Mouse (Mus musculus) layer of hippocampus, adult 8-10 months (tissue): ENCODE results near the gene Pkdcc. TPM values are rescaled to one million over a fixed set of nuclear protein-coding genes. Genes with fewer than 3 reads are reported as not detected.

ENCODE experiments used
- DNase-seq, 2 experiments: peaks; one replicate each; pipeline ENCODE4 v3.0.0; 2022; ENCODE audit warnings: low spot score in 2 of 2
- total RNA-seq, 4 experiments: library from RNA; stranded (reverse); gene quantifications; 2 replicates each; pipeline ENCODE4 v1.2.4; 2022

The Pkdcc gene
- total RNA-seq, 4 experiments from 2014 or later = 14.9 to 18.8 (median 17.3) TPM

- no peak for DNase-seq
Observed at GRCm38 (mm10) chr17:83212422-83212821, 2.7 kb upstream of the Pkdcc start.

GRCm38 (mm10) chr17:83213228-83213915 is 1.7 kb upstream of the Pkdcc start:
- no peak for DNase-seq

GRCm38 (mm10) chr17:83214161-83214592 is 915 bp upstream of the Pkdcc start:
- DNase-seq = peak in 1 of 2 experiments; percentile 21

GRCm38 (mm10) chr17:83215529-83216244 is 595 bp downstream of the Pkdcc start:
- peak in 1 of 2 experiments; percentile 38 for DNase-seq

GRCm38 (mm10) chr17:83216251-83216919 is 1.3 kb downstream of the Pkdcc start:
- no peak for DNase-seq

GRCm38 (mm10) chr17:83218189-83218588 is 3.1 kb downstream of the Pkdcc start:
- DNase-seq = no peak

GRCm38 (mm10) chr17:83218722-83219121 is 3.6 kb downstream of the Pkdcc start:
- no peak for DNase-seq

- DNase-seq = no peak
Observed at GRCm38 (mm10) chr17:83219351-83220287, 4.5 kb downstream of the Pkdcc start.

GRCm38 (mm10) chr17:83220954-83221538 is 6.0 kb downstream of the Pkdcc start:
- no peak for DNase-seq

- no peak for DNase-seq
Observed at GRCm38 (mm10) chr17:83221611-83222500, 6.8 kb downstream of the Pkdcc start.

- DNase-seq = no peak
Observed at GRCm38 (mm10) chr17:83222705-83223104, 7.6 kb downstream of the Pkdcc start.

- peak in 1 of 2 experiments; percentile 26 for DNase-seq
Observed at GRCm38 (mm10) chr17:83224451-83224971, 9.4 kb downstream of the Pkdcc start.

GRCm38 (mm10) chr17:83226395-83226986 is 11.4 kb downstream of the Pkdcc start:
- DNase-seq = no peak

GRCm38 (mm10) chr17:83231357-83231756 is 16.3 kb downstream of the Pkdcc start:
- no peak for DNase-seq

- peak; percentile 37 to 52 for DNase-seq
Observed at GRCm38 (mm10) chr17:83235227-83235626, 20.1 kb downstream of the Pkdcc start.

- no peak for DNase-seq
Observed at GRCm38 (mm10) chr17:83236202-83236601, 21.1 kb downstream of the Pkdcc start.

GRCm38 (mm10) chr17:83238123-83239058 is 23.3 kb downstream of the Pkdcc start:
- DNase-seq = no peak

- DNase-seq = no peak
Observed at GRCm38 (mm10) chr17:83244502-83244901, 29.4 kb downstream of the Pkdcc start.
